Mouse (Mus musculus): ENCODE results near the gene Pprc1. TPM values are rescaled to one million over a fixed set of nuclear protein-coding genes. Genes with fewer than 3 reads are reported as not detected.

Pprc1 gene
- polyA plus RNA-seq, 1 experiment from 2014 or later = 21.4 TPM

DNA sequence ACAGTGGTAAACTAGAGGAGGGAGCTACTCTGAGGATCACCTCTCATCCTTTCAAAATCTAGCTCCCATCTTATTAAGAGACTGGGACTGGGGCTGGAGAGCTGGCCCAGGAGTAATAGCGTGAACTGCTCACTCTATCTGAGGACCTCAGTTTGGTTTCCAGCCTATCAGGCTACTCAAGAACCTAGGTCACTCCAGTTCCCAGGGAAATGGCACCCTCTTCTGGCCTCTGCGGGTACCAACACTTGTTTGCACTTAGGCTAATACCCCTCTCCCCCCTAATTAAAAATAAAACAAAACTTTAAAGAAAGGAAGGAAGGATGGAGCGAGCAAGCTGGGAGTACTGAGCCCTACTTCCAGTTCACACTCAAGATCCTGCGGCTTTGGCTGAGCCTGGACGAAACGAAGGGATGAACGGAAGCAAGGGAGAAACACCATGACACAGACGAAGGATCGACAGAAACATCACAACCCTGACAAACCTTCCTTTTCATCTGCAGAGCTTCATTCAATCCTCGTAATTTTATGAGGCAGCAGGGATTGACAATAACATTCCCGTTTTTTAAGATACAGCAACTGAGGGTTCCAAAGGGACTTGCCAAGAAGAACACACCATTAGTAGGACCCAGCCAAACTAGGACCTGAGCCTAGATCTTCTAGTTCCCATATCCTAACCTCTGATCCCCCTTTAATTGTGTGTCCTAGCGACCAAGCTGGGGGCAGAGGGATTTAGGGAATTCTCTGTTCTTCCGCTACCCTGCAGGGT lies 8.0 kb upstream of the Pprc1 start:
- Histone ChIP-seq H3K27me3 (replicated peaks) (no peaks in the 10 kb centered on the region), H3K36me3 (peaks cover 51% of the 10 kb centered on the region), H3K4me1 (peaks cover 49% of the 10 kb centered on the region), H3K4me2 (peak overlapping the region; percentile 90), H3K9ac (peak overlapping the region; percentile 96), H3K9me3 (no peaks in the 10 kb centered on the region), H3K27ac (replicated peaks) (peak overlapping the region; percentile 99), H3K4me3 (peak overlapping the region; percentile 91)
- WGBS = 66% methylated on average over 13 of the region's 13 CpGs
- ATAC-seq (ENCODE audit: extremely low read depth, insufficient number of reproducible peaks, low FRiP score, low TSS enrichment) = no peak

DNA sequence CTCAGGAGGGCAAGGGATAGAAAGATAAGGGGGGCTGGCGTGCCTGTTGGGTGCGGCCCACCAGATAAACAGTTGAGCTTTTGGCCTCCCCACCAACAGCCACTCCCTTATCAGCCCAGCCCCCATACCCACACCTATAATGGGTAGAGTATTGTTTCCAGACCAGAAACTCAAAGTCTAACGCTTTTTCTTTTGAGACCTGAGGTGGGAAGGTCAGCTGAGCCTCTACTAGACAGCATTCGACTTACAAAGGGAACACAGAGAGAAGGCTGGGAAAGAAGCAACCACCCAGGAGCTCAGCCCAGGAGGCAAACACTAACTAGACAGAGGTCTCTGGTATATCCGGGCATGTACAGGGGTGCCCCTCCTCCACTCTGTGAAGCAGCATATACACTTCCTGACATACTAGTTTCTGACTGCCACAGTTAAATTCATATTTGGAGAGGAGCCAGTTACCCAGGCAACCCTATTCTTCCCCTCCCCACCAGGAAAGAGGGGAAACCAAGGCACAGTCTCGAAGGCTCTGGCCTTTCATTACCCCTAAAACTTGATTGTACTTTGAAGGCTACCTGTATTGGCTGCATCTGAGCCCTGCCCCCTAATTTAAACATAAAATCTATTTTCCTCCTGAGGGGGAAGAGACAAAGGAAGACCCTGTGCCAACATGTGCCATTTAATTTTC lies 7.3 kb upstream of the Pprc1 start:
- H3K4me1 ChIP-seq = peaks cover 57% of the 10 kb centered on the region

DNA sequence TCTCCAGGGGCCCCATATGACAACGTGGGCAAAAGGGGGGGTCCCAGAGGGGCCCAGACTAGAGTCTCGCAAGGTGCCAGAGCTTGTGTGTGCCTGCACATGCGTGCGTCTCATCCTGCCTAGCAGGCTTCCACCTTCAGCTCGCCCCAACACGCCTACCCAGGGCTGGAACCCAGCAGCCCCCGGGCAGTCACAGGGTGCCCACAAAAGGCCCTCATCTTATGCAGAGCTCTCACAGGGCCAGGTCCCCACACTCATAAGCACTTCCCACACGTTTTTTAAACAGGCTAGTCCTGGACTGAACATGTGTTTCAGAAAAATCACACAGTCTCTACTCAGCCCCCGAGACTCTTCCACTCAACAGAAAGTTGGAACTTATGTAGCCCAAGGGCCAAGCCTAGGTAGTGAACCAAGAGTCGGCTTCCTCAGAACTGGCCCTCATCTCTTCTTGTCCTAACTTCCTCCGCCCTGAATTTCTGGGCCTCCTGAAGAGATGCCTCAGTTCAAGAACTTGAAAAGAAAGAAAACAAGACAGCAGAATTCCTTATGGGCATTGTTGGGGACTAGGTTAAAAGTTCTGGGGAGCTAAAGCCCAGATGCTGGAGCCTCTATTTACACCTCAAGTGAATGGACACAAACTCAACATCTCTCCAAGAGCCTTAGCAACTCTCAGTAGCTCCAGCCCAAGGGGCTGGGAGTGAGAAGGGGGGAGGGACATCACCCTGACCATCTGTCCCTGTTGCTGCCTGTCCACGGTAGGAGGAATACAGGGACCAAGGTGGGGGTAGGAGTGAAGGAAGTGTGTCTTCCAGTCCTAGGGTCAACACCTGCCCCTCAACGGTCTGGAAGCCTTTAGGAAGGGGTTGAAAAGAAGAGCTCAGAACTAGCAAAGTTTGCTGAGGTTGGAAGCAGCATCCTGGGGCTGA lies 6.5 kb upstream of the Pprc1 start:
- Histone ChIP-seq H3K36me3 (peaks cover 36% of the 10 kb centered on the region), H3K27me3 (replicated peaks) (no peaks in the 10 kb centered on the region), H3K4me2 (peak overlapping the region; percentile 90), H3K4me1 (peaks cover 65% of the 10 kb centered on the region), H3K27ac (replicated peaks) (peak overlapping the region; percentile 99), H3K9me3 (no peaks in the 10 kb centered on the region), H3K4me3 (peak overlapping the region; percentile 91), H3K9ac (peak overlapping the region; percentile 96)
- ATAC-seq (ENCODE audit: extremely low read depth, insufficient number of reproducible peaks, low FRiP score, low TSS enrichment) = no peak
- 13% methylated on average over 13 of the region's 13 CpGs for WGBS

More for the DNA sequence above, 7.3 kb upstream of the Pprc1 start:
- Histone ChIP-seq H3K27me3 (replicated peaks) (no peaks in the 10 kb centered on the region), H3K4me3 (peak overlapping the region; percentile 91), H3K4me2 (peak overlapping the region; percentile 90), H3K9me3 (no peaks in the 10 kb centered on the region), H3K36me3 (peaks cover 44% of the 10 kb centered on the region), H3K27ac (replicated peaks) (peak overlapping the region; percentile 99), H3K9ac (peak overlapping the region; percentile 96)
- no peak for ATAC-seq (ENCODE audit: extremely low read depth, insufficient number of reproducible peaks, low FRiP score, low TSS enrichment)
- WGBS = 12% methylated on average over 6 of the region's 6 CpGs

DNA sequence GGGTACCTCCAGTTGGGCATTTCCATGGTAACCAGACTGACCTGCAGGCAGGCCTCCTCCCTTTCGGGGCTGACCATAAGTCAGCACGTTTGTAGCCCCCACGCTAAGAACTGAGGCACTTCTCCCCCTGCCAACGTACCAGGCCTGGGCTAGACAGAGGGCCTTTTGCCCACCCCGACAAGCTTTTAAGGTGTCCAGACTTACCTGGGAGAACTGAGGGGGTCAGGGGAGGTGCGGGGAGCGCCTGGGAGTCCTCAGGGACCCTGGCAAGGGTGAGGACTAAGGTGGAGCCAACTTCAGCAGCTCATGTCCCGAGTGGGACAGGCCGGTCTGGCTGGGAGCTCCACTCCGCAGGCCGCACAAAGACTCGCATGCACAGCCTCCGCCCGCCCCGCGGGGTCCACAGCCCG lies 5.8 kb upstream of the Pprc1 start:
- H3K4me1 ChIP-seq = peaks cover 71% of the 10 kb centered on the region
- H3K4me3 ChIP-seq = peak overlapping the region; percentile 91
- H3K9ac ChIP-seq = peak overlapping the region; percentile 96
- peaks cover 29% of the 10 kb centered on the region for H3K36me3 ChIP-seq
- H3K27ac ChIP-seq (replicated peaks) = peak overlapping the region; percentile 99
- no peaks in the 10 kb centered on the region for H3K27me3 ChIP-seq (replicated peaks)
- WGBS = under 1% methylated on average over 17 of the region's 17 CpGs
- no peaks in the 10 kb centered on the region for H3K9me3 ChIP-seq
- ATAC-seq (ENCODE audit: extremely low read depth, insufficient number of reproducible peaks, low FRiP score, low TSS enrichment) = peak; percentile 6; the same call in 1 of the 2 replicates
- H3K4me2 ChIP-seq = peak overlapping the region; percentile 90

DNA sequence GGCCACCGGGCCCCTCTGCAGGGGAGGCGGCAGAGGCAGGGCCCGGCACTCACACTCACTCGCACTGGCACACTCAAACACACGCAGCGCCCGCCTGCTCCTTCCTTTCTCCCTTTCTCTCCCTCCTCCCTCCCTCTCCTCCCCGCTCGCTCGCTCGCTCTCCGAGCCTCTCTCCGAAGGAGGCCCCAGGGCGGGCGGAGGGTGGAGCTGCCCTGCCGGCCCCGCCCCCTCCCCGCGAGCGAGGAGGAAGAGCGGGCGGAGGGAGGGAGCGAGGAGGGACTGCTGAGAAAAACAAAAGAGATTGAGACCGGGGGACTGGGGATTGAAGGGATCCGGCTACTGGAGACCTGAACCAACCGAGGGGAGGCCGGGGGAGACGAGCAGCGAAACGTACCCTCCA lies 5.2 kb upstream of the Pprc1 start:
- Histone ChIP-seq H3K36me3 (peaks cover 23% of the 10 kb centered on the region), H3K4me1 (peaks cover 76% of the 10 kb centered on the region), H3K4me3 (peak overlapping the region; percentile 91), H3K9me3 (no peaks in the 10 kb centered on the region), H3K4me2 (peak overlapping the region; percentile 90), H3K27ac (replicated peaks) (peak overlapping the region; percentile 99), H3K27me3 (replicated peaks) (no peaks in the 10 kb centered on the region), H3K9ac (peak overlapping the region; percentile 96)
- ATAC-seq (ENCODE audit: extremely low read depth, insufficient number of reproducible peaks, low FRiP score, low TSS enrichment) = peak; percentile 80
- WGBS = 5% methylated on average over 12 of the region's 30 CpGs

DNA sequence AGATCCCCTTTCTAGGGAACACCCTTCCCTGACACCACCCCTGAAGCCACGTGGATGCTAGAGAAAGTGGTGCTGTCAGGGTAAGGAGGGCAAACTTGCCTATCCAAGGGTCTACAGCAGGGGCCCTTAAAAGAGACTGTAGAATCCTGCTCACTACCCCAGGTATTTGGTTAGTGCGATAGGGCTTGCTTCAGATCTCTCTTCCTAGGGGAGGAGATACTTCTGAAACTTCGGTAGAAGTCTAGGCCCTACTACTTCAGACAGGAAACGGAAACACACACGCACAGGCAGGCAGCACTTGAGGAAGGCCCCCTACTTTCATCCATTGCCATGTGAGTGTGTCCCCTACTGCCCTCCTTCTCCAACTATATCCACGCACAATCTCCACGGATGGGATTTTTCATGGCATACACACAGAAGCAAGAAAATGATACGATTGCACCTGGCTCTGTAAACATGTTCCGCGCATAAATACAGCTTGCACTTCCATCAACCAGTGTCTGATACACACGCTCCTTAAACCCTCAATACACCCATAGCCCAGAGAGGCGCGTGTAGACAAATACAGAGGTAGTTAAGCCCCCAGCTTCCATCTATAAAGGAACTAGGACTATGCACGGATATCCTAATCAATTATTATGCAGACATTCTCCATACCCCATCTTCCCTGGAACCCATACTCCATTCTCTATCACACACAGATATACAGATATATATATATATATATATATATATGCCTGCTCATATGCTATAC lies 4.4 kb upstream of the Pprc1 start:
- ATAC-seq (ENCODE audit: extremely low read depth, insufficient number of reproducible peaks, low FRiP score, low TSS enrichment) = no peak
- 40% methylated on average over 14 of the region's 14 CpGs for WGBS
- H3K27me3 ChIP-seq (replicated peaks) = no peaks in the 10 kb centered on the region
- H3K36me3 ChIP-seq = peaks cover 15% of the 10 kb centered on the region
- peak overlapping the region; percentile 99 for H3K27ac ChIP-seq (replicated peaks)
- peak overlapping the region; percentile 91 for H3K4me3 ChIP-seq
- H3K4me1 ChIP-seq = peaks cover 76% of the 10 kb centered on the region
- peak overlapping the region; percentile 96 for H3K9ac ChIP-seq
- H3K9me3 ChIP-seq = no peaks in the 10 kb centered on the region
- H3K4me2 ChIP-seq = peak overlapping the region; percentile 90

DNA sequence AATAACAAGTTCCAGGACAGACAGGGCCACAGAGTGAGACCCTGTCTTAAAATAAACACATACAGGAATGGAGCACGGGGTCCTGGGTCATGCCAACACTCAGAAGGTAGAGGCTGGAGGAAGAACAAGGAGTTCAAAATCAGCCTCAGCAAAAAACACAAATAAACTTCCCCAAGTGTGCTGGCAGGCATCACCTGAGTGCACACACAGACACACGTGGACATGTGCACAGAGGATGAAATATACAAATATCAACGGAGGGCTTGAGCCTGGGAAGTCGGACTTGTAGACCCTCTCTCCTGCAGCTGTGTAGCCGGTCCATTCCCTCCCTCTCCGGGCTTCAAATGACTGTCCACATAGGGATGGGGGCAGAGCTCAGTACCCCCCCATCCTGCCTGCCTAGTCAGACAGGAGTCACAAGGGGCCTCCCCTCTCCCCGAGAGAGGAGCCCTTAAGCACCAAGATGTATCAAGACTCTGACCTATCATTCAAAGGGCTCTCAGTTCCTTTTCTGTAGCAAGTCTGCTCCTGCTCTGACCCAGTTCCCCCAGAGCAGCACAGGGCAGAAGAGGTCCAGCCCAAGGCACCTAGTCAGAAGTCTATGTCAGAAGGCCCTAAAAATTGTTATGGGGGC lies 3.3 kb upstream of the Pprc1 start:
- H3K9me3 ChIP-seq = no peaks in the 10 kb centered on the region
- H3K27me3 ChIP-seq (replicated peaks) = no peaks in the 10 kb centered on the region
- H3K4me2 ChIP-seq = peak overlapping the region; percentile 90
- peak overlapping the region; percentile 96 for H3K9ac ChIP-seq
- ATAC-seq (ENCODE audit: extremely low read depth, insufficient number of reproducible peaks, low FRiP score, low TSS enrichment) = no peak
- 15% methylated on average over 7 of the region's 7 CpGs for WGBS
- H3K36me3 ChIP-seq = peaks cover 4% of the 10 kb centered on the region
- peaks cover 82% of the 10 kb centered on the region for H3K4me1 ChIP-seq
- peak overlapping the region; percentile 72 for H3K4me3 ChIP-seq
- peak overlapping the region; percentile 99 for H3K27ac ChIP-seq (replicated peaks)

DNA sequence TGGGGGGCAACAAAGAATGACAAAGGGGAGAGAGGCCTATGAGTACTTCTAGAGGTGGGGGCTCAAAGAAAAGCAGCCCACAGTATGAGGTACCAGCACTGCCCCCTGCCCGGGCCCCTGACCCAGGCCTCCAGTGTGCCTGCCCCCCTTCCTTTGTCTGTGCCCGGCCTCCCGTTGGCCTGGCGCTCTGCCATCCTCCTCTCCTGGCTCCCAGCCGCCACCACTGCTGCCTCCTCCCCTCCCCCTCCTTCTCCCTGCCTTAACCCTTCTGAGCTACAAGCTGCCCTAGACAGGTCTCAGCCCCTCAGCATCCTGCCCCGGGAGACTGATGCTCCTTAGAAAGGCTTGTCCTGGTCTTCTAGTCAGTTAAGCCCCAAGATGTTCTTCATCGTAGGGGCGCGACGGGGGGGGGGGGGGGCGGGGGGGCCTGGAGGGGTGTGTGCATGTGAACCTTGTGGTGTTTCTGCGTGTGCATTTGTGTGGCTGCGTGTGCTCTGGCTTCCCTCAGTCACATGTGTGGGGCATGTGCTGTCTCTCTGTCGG lies 2.7 kb upstream of the Pprc1 start:
- peak overlapping the region; percentile 72 for H3K4me3 ChIP-seq
- H3K4me1 ChIP-seq = peaks cover 82% of the 10 kb centered on the region
- peak; percentile 12; the same call in 1 of the 2 replicates for ATAC-seq (ENCODE audit: extremely low read depth, insufficient number of reproducible peaks, low FRiP score, low TSS enrichment)
- H3K27ac ChIP-seq (replicated peaks) = peak overlapping the region; percentile 99
- peak overlapping the region; percentile 90 for H3K4me2 ChIP-seq
- no peaks in the 10 kb centered on the region for H3K9me3 ChIP-seq
- no peaks in the 10 kb centered on the region for H3K27me3 ChIP-seq (replicated peaks)
- 2% methylated on average over 13 of the region's 14 CpGs for WGBS
- H3K9ac ChIP-seq = peak overlapping the region; percentile 96
- H3K36me3 ChIP-seq = no peaks in the 10 kb centered on the region

DNA sequence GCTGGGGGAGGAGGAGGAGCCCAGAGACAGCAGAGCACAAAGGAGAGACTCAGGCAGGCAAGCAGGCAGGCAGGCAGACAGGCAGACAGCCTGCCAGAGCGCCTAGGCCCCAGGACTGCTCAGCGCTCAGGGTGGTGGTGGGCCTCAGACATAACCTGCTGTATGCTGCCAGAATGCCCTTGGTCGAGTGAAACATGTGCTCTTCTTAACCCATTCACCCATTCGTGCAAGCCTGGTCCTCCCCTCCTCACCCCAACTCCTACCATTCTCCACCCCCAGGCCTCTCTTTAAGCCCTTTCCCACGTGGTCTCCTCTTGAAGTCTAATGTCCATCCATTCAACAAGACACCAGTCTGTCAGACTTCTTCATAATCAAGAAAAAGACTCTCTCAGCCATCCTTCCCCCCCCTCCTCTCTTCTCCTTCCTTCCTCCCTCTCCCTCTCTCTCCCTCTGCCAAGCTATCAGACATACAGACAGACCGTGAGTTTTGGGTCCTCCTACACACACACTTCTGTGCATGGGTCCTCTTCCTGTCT lies 2.1 kb upstream of the Pprc1 start:
- WGBS = 3% methylated on average over 6 of the region's 6 CpGs
- Histone ChIP-seq H3K4me1 (peaks cover 78% of the 10 kb centered on the region), H3K9ac (peak overlapping the region; percentile 96), H3K9me3 (no peaks in the 10 kb centered on the region), H3K4me2 (peak overlapping the region; percentile 90), H3K27me3 (replicated peaks) (no peaks in the 10 kb centered on the region), H3K27ac (replicated peaks) (peak overlapping the region; percentile 99), H3K4me3 (peak overlapping the region; percentile 72), H3K36me3 (no peaks in the 10 kb centered on the region)
- no peak for ATAC-seq (ENCODE audit: extremely low read depth, insufficient number of reproducible peaks, low FRiP score, low TSS enrichment)

DNA sequence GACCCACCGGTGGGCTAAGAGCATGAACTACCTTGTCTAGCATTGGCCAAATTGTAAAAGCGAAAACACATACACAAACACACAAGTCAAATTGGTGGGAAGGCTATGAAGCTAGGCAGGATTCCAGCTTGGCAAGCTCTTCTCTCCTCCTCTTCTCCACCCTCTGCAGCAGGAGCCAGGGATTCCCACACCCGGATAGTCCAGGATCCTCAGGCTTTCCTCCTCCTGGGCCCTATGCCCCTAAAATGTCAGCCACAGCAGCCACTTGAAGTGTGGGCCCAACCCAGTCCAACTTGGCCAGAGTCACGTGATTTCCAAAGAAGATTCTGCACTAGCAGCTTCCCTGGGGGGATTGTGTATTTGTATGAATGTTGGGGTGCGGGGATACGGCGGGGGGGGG lies 1.3 kb upstream of the Pprc1 start:
- peak overlapping the region; percentile 96 for H3K9ac ChIP-seq

More for the DNA sequence above, 1.3 kb upstream of the Pprc1 start:
- ATAC-seq (ENCODE audit: extremely low read depth, insufficient number of reproducible peaks, low FRiP score, low TSS enrichment) = no peak
- Histone ChIP-seq H3K27me3 (replicated peaks) (no peaks in the 10 kb centered on the region), H3K4me1 (peaks cover 69% of the 10 kb centered on the region), H3K27ac (replicated peaks) (peak overlapping the region; percentile 99), H3K36me3 (no peaks in the 10 kb centered on the region), H3K9me3 (no peaks in the 10 kb centered on the region), H3K4me2 (peak overlapping the region; percentile 90), H3K4me3 (peak overlapping the region; percentile 72)
- 57% methylated on average over 7 of the region's 7 CpGs for WGBS
